Mouse (Mus musculus) intestine, postnatal 0 days (tissue): Measurements from ENCODE around the gene Arhgap17. TPM values are rescaled to one million over a fixed set of nuclear protein-coding genes. Genes with fewer than 3 reads are reported as not detected.

Experiments used
- ATAC-seq: fragments of 200-750 bp; cut with Nextera tagmentation; 2 replicates; pipeline ENCODE4 v1.8.0; 2017; ENCODE audit warnings: mild to moderate bottlenecking, moderate TSS enrichment, moderate library complexity
- H3K27ac ChIP-seq: fragments of 300-500 bp; sonication (generic); 2 replicates; pipeline ENCODE4 v1.5.1; 2014; ENCODE audit warnings: mild to moderate bottlenecking, low read depth, low read length, moderate library complexity
- H3K27me3 ChIP-seq: fragments of 300-500 bp; sonication (generic); replicated peaks from 2 replicates; pipeline ENCODE4 v1.6.1; 2014; ENCODE audit warnings: low read length, mixed read lengths; ENCODE audit not compliant: control insufficient read depth, insufficient read depth
- H3K36me3 ChIP-seq: fragments of 300-500 bp; sonication (generic); 2 replicates; pipeline ENCODE4 v1.6.1; 2014; ENCODE audit warnings: mild to moderate bottlenecking, moderate library complexity; ENCODE audit not compliant: control insufficient read depth, insufficient read depth
- H3K4me1 ChIP-seq: fragments of 300-500 bp; sonication (generic); replicated peaks from 2 replicates; pipeline ENCODE4 v1.6.1; 2014; ENCODE audit warnings: antibody characterized with exemption, low read length, mixed read lengths; ENCODE audit not compliant: control insufficient read depth, insufficient read depth
- H3K4me2 ChIP-seq: fragments of 300-500 bp; sonication (generic); replicated peaks from 2 replicates; pipeline ENCODE4 v1.6.1; 2014; ENCODE audit warnings: low read depth, mild to moderate bottlenecking, moderate library complexity
- H3K4me3 ChIP-seq: fragments of 300-500 bp; sonication (generic); 2 replicates; pipeline ENCODE4 v1.5.1; 2014; ENCODE audit warnings: low read depth, low read length
- H3K9ac ChIP-seq: fragments of 300-500 bp; sonication (generic); 2 replicates; pipeline ENCODE4 v1.6.1; 2014; ENCODE audit warnings: mild to moderate bottlenecking, low read depth, low read length
- H3K9me3 ChIP-seq: fragments of 300-500 bp; sonication (generic); 2 replicates; pipeline ENCODE4 v1.6.1; 2016; ENCODE audit warnings: mixed run types; ENCODE audit not compliant: control insufficient read depth
- CTCF ChIP-seq: sonication (generic); IDR thresholded peaks from 2 replicates; pipeline ENCODE4 v1.5.1; 2016; ENCODE audit warnings: low read depth, mild to moderate bottlenecking, control low read depth, antibody characterized with exemption, moderate library complexity
- WGBS: fragments of 180-500 bp; shearing (Covaris S2); extraction: QIAGEN DNeasy Blood & Tissue Kit; methylation state at CpG from one replicate; pipeline ENCODE4 v1.1.7; 2014; 5-methylcytosine and 5-hydroxymethylcytosine counted together
- polyA plus RNA-seq: library from polyadenylated mRNA; unstranded; fragments of >200 nt; fragmentation: Nextera tagmentation; extraction: Ambion mirVana; gene quantifications from 2 replicates; pipeline ENCODE4 v1.2.1, GENCODE M21; 2015

The Arhgap17 gene
- polyA plus RNA-seq, 1 experiment from 2014 or later: 18.0 TPM

DNA sequence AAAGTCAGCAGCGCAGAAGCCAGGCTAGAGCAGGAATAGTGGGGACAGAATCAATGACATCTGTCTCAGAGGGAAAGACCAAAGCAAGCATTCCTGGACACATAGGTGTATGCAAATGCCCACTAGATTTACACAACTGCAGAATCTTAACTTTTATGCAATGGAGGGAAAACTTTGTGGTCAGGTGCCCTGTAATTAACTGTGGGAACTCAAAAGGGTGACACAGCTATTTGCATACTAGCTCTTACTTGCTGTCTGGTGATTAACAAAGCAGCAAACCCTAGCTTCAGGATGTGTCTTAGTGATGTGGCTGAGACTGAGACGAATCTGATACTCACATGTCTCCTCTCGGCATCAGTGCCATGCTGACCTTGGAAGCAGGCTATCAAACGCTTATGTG lies 42.8 kb downstream of the Arhgap17 start:
- WGBS: 78% methylated on average over 4 of the region's 4 CpGs
- ATAC-seq: no peak

DNA sequence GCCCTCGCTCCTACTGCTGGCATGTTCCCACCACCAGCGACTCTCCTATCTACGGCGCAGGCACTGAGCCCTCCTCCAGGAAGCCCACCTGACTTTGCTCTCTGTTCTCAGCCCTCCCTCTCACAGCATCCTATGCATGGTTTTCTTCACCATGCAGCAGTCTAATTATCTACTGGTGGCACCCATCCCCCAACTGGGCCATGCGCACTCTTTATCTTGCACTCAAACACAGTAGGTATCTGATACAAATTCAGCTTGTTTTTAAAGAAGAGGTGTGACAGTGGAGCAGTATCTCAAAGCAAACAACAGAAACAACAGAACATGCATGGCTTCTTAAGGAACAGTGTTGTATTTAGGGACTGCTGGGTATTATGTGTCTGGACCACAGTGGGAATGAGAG lies 43.7 kb downstream of the Arhgap17 start:
- ATAC-seq: no peak
- Histone ChIP-seq H3K36me3 (peaks cover 58% of the 10 kb centered on the region), H3K27me3 (no peaks in the 10 kb centered on the region), H3K9me3 (no peaks in the 10 kb centered on the region), H3K4me3 (no peak overlapping the region), H3K4me1 (no peaks in the 10 kb centered on the region), H3K4me2 (no peak overlapping the region), H3K27ac (no peak overlapping the region), H3K9ac (no peak overlapping the region)
- TF ChIP-seq CTCF: no peak
- WGBS: 96% methylated on average over 5 of the region's 5 CpGs

More for the DNA sequence above, 42.8 kb downstream of the Arhgap17 start:
- no peak overlapping the region for H3K4me2 ChIP-seq
- peaks cover 49% of the 10 kb centered on the region for H3K36me3 ChIP-seq
- no peak for TF ChIP-seq CTCF
- H3K4me3 ChIP-seq: no peak overlapping the region
- no peaks in the 10 kb centered on the region for H3K4me1 ChIP-seq
- H3K27me3 ChIP-seq: no peaks in the 10 kb centered on the region
- H3K27ac ChIP-seq: no peak overlapping the region
- no peaks in the 10 kb centered on the region for H3K9me3 ChIP-seq
- H3K9ac ChIP-seq: no peak overlapping the region

DNA sequence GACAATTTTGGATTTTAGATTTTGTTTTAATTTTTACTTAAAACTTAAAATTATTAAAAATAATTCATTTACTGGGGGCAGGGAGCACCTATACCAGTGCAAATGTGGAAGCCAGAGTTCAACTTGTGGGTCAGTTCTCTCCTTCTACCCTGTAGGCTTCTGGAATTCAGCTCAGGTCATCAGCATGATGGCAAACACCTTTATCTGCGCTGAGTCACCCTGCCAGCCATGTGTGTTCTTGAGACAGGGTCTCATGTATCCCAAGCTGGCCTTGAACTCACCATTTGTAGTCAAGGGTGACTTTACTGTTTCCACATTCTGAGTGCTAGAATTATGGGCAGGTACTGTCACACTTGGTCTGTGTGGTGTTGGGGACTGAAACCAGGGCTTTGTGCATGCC lies 45.6 kb downstream of the Arhgap17 start:
- H3K4me1 ChIP-seq: no peaks in the 10 kb centered on the region
- H3K27me3 ChIP-seq: no peaks in the 10 kb centered on the region
- H3K36me3 ChIP-seq: peaks cover 67% of the 10 kb centered on the region
- WGBS: 86% methylated on average over 1 of the region's 1 CpGs
- no peak for ATAC-seq
- no peaks in the 10 kb centered on the region for H3K9me3 ChIP-seq
- no peak for TF ChIP-seq CTCF
- no peak overlapping the region for H3K4me2 ChIP-seq
- H3K4me3 ChIP-seq: no peak overlapping the region
- H3K9ac ChIP-seq: no peak overlapping the region
- no peak overlapping the region for H3K27ac ChIP-seq

DNA sequence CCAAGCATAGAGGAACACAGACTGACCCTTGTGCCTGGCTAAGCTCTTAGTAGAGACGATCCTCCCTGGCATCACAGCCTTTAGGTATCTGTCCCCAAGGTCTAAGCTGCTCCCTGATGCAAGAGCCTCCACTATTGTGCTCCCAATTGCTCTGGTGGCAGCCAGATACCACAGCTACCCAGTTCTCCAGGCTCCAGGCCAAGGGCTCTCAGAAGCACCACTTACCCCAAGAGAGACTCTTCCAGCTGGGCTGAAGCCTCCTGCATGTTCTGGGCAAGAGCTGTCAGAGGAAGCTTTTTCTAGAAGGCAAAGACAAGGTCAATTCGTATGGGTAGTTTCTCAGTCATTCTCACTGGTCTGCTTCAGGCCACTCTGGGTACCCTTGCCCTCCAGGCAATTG lies 46.3 kb downstream of the Arhgap17 start:
- 82% methylated on average over 2 of the region's 2 CpGs for WGBS
- peaks cover 74% of the 10 kb centered on the region for H3K36me3 ChIP-seq
- TF ChIP-seq CTCF: no peak
- no peak overlapping the region for H3K4me2 ChIP-seq
- no peak for ATAC-seq
- H3K9me3 ChIP-seq: no peaks in the 10 kb centered on the region
- no peak overlapping the region for H3K27ac ChIP-seq
- H3K4me3 ChIP-seq: no peak overlapping the region
- no peaks in the 10 kb centered on the region for H3K27me3 ChIP-seq
- H3K9ac ChIP-seq: no peak overlapping the region
- no peaks in the 10 kb centered on the region for H3K4me1 ChIP-seq

DNA sequence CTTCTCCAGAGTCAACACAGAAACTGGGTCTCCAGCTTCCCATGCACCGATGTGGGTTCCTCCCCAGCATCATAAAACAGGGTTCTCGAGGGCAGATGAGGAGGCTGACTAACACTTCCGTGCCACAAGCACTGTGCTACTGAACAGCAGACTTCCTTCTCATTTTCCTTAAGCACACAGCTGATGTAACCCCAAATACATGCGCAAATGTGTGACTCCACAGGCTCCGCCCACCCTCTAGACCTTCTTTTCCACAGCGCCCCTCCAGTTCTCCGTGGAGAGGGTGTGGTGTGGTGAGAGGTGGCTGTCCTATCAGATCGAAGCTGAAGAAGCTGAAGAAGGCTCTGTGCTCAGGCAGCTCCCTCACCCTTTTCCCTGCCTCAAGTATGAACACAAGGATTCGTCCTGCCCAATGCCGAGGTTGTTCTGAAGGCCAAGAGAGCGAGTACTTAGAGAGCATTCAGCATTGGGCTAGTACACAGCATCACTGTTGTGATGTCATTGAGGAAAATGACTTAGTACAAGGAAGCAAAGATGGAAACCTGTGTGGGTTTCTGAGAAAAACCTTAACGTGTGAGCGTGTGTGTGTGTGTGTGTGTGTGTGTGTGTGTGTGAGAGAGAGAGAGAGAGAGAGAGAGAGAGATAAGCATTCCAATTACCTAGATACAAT lies 47.1 kb downstream of the Arhgap17 start:
- no peak overlapping the region for H3K4me2 ChIP-seq
- no peak overlapping the region for H3K4me3 ChIP-seq
- H3K36me3 ChIP-seq: peaks cover 82% of the 10 kb centered on the region
- ATAC-seq: peak; percentile 78
- WGBS: 58% methylated on average over 13 of the region's 13 CpGs
- no peaks in the 10 kb centered on the region for H3K4me1 ChIP-seq
- no peak overlapping the region for H3K9ac ChIP-seq
- TF ChIP-seq CTCF: no peak
- H3K27me3 ChIP-seq: no peaks in the 10 kb centered on the region
- H3K9me3 ChIP-seq: no peaks in the 10 kb centered on the region
- no peak overlapping the region for H3K27ac ChIP-seq

DNA sequence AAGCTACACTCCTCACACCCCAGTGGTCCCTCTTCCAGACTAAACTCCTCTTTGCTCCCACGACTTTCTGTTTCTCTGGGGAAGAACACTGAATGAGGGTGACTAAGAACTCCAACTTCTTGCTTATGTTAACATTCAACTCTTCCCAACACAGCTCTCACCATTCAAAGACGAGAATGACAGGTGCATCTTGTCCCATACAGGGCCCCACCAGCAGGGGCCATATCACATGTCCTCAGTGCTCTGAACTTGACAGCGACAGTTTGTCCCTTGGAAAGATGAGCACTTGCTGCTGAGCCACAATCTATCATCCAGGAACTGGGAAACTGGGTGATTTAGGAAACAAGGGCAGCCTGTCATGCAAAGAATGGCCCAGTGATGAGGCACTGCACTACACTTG lies 57.0 kb downstream of the Arhgap17 start:
- no peaks in the 10 kb centered on the region for H3K9me3 ChIP-seq
- WGBS: 74% methylated on average over 3 of the region's 3 CpGs
- no peak for ATAC-seq

More for the DNA sequence above, 57.0 kb downstream of the Arhgap17 start:
- H3K27me3 ChIP-seq: no peaks in the 10 kb centered on the region
- no peak for TF ChIP-seq CTCF
- H3K27ac ChIP-seq: no peak overlapping the region
- peaks cover 73% of the 10 kb centered on the region for H3K36me3 ChIP-seq
- no peak overlapping the region for H3K4me3 ChIP-seq
- H3K9ac ChIP-seq: no peak overlapping the region
- H3K4me1 ChIP-seq: no peaks in the 10 kb centered on the region
- no peak overlapping the region for H3K4me2 ChIP-seq
